Mouse (Mus musculus): ENCODE measurements around the gene Rps21.

DNA sequence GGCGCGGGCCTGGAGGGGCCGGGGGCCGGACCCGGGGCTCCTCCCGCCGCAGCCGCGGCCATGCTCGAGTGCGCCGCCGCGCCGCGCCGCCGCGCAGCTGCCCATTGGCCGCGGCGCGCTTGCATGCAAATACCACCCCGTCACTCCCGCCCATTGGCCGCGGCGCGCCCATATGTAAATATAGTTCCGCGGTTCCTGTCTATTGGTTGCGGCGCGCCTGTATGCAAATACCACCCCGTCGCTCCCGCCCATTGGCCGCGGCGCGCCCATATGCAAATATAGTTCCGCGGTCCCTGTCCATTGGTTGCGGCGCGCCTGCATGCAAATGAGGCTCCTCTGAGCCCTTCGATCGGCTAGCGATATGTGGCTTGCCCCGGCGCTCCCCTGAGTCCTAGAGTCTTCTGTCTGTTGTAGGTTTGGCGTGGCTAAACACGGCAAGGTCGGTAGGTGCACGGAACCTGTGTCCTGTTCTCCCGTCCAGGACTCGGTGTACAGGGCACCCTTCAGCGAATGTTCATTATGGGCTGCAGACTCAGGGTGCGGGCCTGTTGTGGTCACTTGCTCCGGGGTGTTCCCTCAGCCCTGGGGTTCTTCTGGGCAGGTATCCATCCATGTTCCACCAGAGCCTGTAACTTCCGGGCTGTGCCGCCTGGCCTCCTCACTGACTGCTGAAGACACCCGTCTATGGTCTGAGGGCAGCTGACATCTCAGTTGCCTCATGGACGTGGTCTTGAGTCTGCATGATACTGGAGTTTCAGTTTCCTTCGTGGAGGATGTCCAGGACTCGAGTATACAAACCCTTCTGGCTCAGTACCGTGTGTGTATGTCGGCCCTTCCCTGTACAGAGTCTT, 16.4 kb downstream of the Rps21 start, which contains the start of gene Cables2:
- no peak for TF ChIP-seq TAL1 (IDR thresholded peaks at IDR 0.05; ENCODE audit: low read length)
- peak; percentile 85 for TF ChIP-seq GATA1 (IDR thresholded peaks at IDR 0.05; ENCODE audit: low read length)
